Mouse (Mus musculus): ENCODE measurements around the gene Abcc12. TPM values are rescaled to one million over a fixed set of nuclear protein-coding genes. Genes with fewer than 3 reads are reported as not detected.

Abcc12 gene
- total and polyA plus RNA-seq, 3 experiments: 0.01 to 0.05 TPM; not detected in 1

DNA sequence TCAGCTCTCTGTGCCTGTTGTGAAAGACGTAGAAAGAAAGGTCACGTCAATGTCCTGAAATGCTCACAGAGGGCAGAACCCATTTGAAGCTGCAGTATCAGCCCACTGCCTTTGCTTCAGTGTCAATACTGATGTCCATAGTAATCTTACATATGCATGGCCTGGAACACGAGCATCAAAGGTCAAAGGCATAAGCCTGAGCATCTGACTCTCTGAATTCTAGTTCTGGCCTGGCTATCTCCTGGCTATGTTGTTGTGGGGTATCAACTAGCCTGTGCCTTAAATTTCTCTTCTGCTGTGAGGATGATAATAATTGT lies 141.5 kb downstream of the Abcc12 start:
- no peak overlapping the region for H3K4me3 ChIP-seq (ENCODE audit: low read depth, low read length)
- no peaks in the 10 kb centered on the region for H3K36me3 ChIP-seq (replicated peaks)
- H3K9me3 ChIP-seq (replicated peaks): no peaks in the 10 kb centered on the region
- ATAC-seq (ENCODE audit: extremely low read depth, insufficient number of reproducible peaks, low FRiP score, poor library complexity, severe bottlenecking) (no peak), DNase-seq (ENCODE audit: low spot score) (no peak)
- no peaks in the 10 kb centered on the region for H3K27me3 ChIP-seq (ENCODE audit: insufficient read depth, low read length)
- TF ChIP-seq GATA2 (IDR thresholded peaks at IDR 0.05; ENCODE audit: borderline replicate concordance, low read depth, low read length) (no peak), POLR2AphosphoS5 (IDR thresholded peaks at IDR 0.05; ENCODE audit: insufficient replicate concordance, low read depth, low read length) (no peak), GATA1 (IDR thresholded peaks at IDR 0.05; ENCODE audit: borderline replicate concordance, low read length) (no peak), CTCF (IDR thresholded peaks at IDR 0.05; ENCODE audit: low read depth, low read length) (no peak)
- H3K4me1 ChIP-seq (ENCODE audit: insufficient read depth, low read depth, low read length): no peaks in the 10 kb centered on the region

DNA sequence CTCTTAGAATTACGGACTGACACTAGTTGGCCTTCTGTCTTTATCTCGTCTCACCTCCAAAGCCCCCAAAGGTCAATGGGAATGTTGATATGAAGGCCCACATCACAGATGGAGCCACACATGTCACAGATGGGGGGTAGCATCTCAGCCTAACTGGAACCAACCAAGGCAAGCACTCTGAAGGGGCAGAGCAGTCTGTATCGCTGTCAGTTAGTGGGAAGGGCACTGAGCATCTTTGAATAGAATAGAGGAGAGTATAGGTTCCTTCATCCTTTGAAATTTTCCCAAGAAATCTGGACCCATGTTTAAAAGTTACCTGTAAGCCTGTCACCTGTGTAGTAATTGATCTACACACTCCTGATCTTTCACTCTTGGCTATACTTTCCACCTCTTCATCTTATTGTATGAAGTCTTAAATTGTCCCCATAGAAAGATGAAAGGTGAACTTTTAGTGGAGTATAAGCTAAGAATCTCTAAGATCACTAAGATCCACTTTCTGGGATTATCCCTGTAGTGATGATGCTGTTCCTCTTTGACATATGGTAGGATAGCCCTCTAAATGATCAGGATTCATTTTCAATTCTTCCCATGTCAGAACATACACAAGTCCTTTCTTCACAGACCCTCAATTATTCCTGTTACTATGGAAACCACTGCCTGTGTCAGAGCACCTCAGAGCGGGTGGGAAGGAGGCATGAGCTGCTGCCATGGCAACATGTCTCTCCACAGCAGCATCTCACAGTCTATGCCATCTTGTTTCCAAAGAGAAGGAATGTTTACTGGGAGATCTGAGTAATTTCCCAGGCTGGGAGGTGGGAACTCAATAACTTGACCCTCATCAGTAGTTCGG lies 142.1 kb downstream of the Abcc12 start:
- no peak overlapping the region for H3K4me3 ChIP-seq (ENCODE audit: low read depth, low read length)

DNA sequence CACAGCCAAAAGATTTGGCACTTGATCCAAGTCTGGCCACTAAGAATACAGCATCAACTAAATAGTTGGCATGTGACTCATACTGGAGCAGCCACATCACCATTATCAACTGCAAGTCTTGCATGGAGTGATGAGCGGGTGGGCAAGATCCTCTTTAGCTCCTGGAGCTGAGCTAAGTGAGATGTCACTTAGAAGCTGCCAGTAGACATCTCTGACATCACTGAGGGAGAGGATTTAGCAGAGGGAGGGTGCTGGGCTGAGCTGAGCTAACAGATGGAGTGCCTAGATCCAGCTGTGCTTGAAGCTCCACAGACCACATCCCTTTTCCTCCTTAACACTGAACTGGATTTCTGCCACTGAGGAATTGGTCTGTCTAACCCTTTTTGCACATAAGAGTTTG lies 143.1 kb downstream of the Abcc12 start:
- Histone ChIP-seq H3K9me3 (replicated peaks) (no peaks in the 10 kb centered on the region), H3K36me3 (replicated peaks) (no peaks in the 10 kb centered on the region), H3K4me1 (ENCODE audit: insufficient read depth, low read depth, low read length) (no peaks in the 10 kb centered on the region), H3K4me3 (ENCODE audit: low read depth, low read length) (no peak overlapping the region), H3K27me3 (ENCODE audit: insufficient read depth, low read length) (0 out of 2 replicates have a peak, but pooled peaks cover 2% of the 10 kb centered on the region)
- ATAC-seq (ENCODE audit: extremely low read depth, insufficient number of reproducible peaks, low FRiP score, poor library complexity, severe bottlenecking) (no peak), DNase-seq (ENCODE audit: low spot score) (no peak)
- TF ChIP-seq POLR2AphosphoS5 (IDR thresholded peaks at IDR 0.05; ENCODE audit: insufficient replicate concordance, low read depth, low read length): no peak
- TF ChIP-seq GATA2 (IDR thresholded peaks at IDR 0.05; ENCODE audit: borderline replicate concordance, low read depth, low read length): no peak
- no peak for TF ChIP-seq CTCF (IDR thresholded peaks at IDR 0.05; ENCODE audit: low read depth, low read length)

More for the DNA sequence above, 142.1 kb downstream of the Abcc12 start:
- H3K4me1 ChIP-seq (ENCODE audit: insufficient read depth, low read depth, low read length): no peaks in the 10 kb centered on the region
- no peaks in the 10 kb centered on the region for H3K36me3 ChIP-seq (replicated peaks)
- no peak for DNase-seq (ENCODE audit: low spot score)
- H3K9me3 ChIP-seq (replicated peaks): no peaks in the 10 kb centered on the region
- TF ChIP-seq GATA2 (IDR thresholded peaks at IDR 0.05; ENCODE audit: borderline replicate concordance, low read depth, low read length) (no peak), POLR2AphosphoS5 (IDR thresholded peaks at IDR 0.05; ENCODE audit: insufficient replicate concordance, low read depth, low read length) (no peak), CTCF (IDR thresholded peaks at IDR 0.05; ENCODE audit: low read depth, low read length) (no peak), GATA1 (IDR thresholded peaks at IDR 0.05; ENCODE audit: borderline replicate concordance, low read length) (no peak), TAL1 (conservative IDR thresholded peaks at IDR 0.05; ENCODE audit: low read depth, low read length) (no peak)
- H3K27me3 ChIP-seq (ENCODE audit: insufficient read depth, low read length): 0 out of 2 replicates have a peak, but pooled peaks cover 1% of the 10 kb centered on the region
- no peak for ATAC-seq (ENCODE audit: extremely low read depth, insufficient number of reproducible peaks, low FRiP score, poor library complexity, severe bottlenecking)

Other genes with a start within 250 kb of the Abcc12 start
- 41.9 and 42.5 TPM in 2 replicates for gene Lonp2, start 43.4 kb upstream of the Abcc12 start, total RNA-seq (2014; fragmentation: Nextera tagmentation)
- gene Lonp2, start 43.4 kb upstream of the Abcc12 start, total RNA-seq (2017): 70.5 and 73.4 TPM in 2 replicates
- gene Lonp2, start 43.4 kb upstream of the Abcc12 start, polyA plus RNA-seq (2012): 45.9 and 47.8 TPM in 2 replicates
- gene Gm10638, start 165.0 kb upstream of the Abcc12 start, total RNA-seq (2014; fragmentation: Nextera tagmentation): not detected in 2 replicates
- 0.16 and 0.17 TPM in 2 replicates for gene Gm10638, start 165.0 kb upstream of the Abcc12 start, total RNA-seq (2017)
- gene Gm10638, start 165.0 kb upstream of the Abcc12 start, polyA plus RNA-seq (2012): 0.24 and 0.43 TPM in 2 replicates
- 21.3 and 24.7 TPM in 2 replicates for gene Siah1a, start 165.2 kb upstream of the Abcc12 start, total RNA-seq (2014; fragmentation: Nextera tagmentation)
- 17.2 and 21.0 TPM in 2 replicates for gene Siah1a, start 165.2 kb upstream of the Abcc12 start, total RNA-seq (2017)
- gene Siah1a, start 165.2 kb upstream of the Abcc12 start, polyA plus RNA-seq (2012): 5.2 and 7.7 TPM in 2 replicates